Mouse (Mus musculus): ENCODE results near the gene Fam81b. TPM values are rescaled to one million over a fixed set of nuclear protein-coding genes. Genes with fewer than 3 reads are reported as not detected.
"Not testable (repeated sequence)": the region's sequence is repeated elsewhere in the genome, so short reads cannot be mapped to it uniquely, and the experiment has no call there.

The Fam81b gene
- not detected for polyA plus RNA-seq (2017; shearing (Covaris generic))

- no peak for ATAC-seq
Observed at GRCm38 (mm10) chr13:76304637-76305122, at the start of gene Fam81b. Fam81b (minus strand) TSS chr13:76305072.

GRCm38 (mm10) chr13:76345941-76346340 is 41.1 kb upstream of the Fam81b start:
- ATAC-seq: not testable (repeated sequence)

- ATAC-seq: no peak
Observed at GRCm38 (mm10) chr13:76318635-76319034, 13.8 kb upstream of the Fam81b start.

- no peak for ATAC-seq
Observed at GRCm38 (mm10) chr13:76311580-76311979, 6.7 kb upstream of the Fam81b start.

- ATAC-seq: no peak
Observed at GRCm38 (mm10) chr13:76308811-76309210, 3.9 kb upstream of the Fam81b start.

- ATAC-seq: no peak
Observed at GRCm38 (mm10) chr13:76305655-76306365, 938 bp upstream of the Fam81b start.

GRCm38 (mm10) chr13:76305241-76305640 is 369 bp upstream of the Fam81b start:
- ATAC-seq: no peak

GRCm38 (mm10) chr13:76304201-76304600 is 671 bp downstream of the Fam81b start:
- no peak for ATAC-seq

- ATAC-seq: no peak
Observed at GRCm38 (mm10) chr13:76303160-76303559, 1.7 kb downstream of the Fam81b start.

GRCm38 (mm10) chr13:76302056-76302455 is 2.8 kb downstream of the Fam81b start:
- ATAC-seq: no peak

GRCm38 (mm10) chr13:76292050-76292449 is 12.8 kb downstream of the Fam81b start:
- ATAC-seq: no peak

- ATAC-seq: no peak
Observed at GRCm38 (mm10) chr13:76284597-76284996, 20.3 kb downstream of the Fam81b start.

- no peak for ATAC-seq
Observed at GRCm38 (mm10) chr13:76264361-76265026, 40.4 kb downstream of the Fam81b start.

- ATAC-seq: no peak
Observed at GRCm38 (mm10) chr13:76258766-76259165, 46.1 kb downstream of the Fam81b start.

GRCm38 (mm10) chr13:76256350-76256749 is 48.5 kb downstream of the Fam81b start:
- no peak for ATAC-seq

- ATAC-seq: no peak
Observed at GRCm38 (mm10) chr13:76250092-76250491, 54.8 kb downstream of the Fam81b start.

GRCm38 (mm10) chr13:76249066-76249465 is 55.8 kb downstream of the Fam81b start:
- ATAC-seq: no peak

GRCm38 (mm10) chr13:76215397-76215796 is 89.5 kb downstream of the Fam81b start:
- ATAC-seq: no peak

- ATAC-seq: no peak
Observed at GRCm38 (mm10) chr13:76214928-76215327, 89.9 kb downstream of the Fam81b start.

GRCm38 (mm10) chr13:76199943-76200342 is 104.9 kb downstream of the Fam81b start:
- no peak for ATAC-seq

GRCm38 (mm10) chr13:76197297-76197848 is 107.5 kb downstream of the Fam81b start:
- no peak for ATAC-seq

GRCm38 (mm10) chr13:76195431-76196138 is 109.3 kb downstream of the Fam81b start:
- no peak for ATAC-seq

- ATAC-seq: no peak
Observed at GRCm38 (mm10) chr13:76194937-76195336, 109.9 kb downstream of the Fam81b start.
